Mouse (Mus musculus) heart, embryonic 11.5 days (tissue): ENCODE data around the gene Gmpr. TPM values are rescaled to one million over a fixed set of nuclear protein-coding genes. Genes with fewer than 3 reads are reported as not detected.
A peak's percentile ranks its signal among the peaks of the same experiment; 100 is the strongest.

Experiments
- ATAC-seq: fragments of 200-750 bp; cut with Nextera tagmentation; replicated peaks from 2 replicates; pipeline ENCODE4 v1.8.0; 2017; ENCODE audit warnings: moderate library complexity; ENCODE audit not compliant: insufficient number of reproducible peaks, low FRiP score, low TSS enrichment
- H3K27ac ChIP-seq: fragments of 300-500 bp; sonication (generic); 2 replicates; pipeline ENCODE4 v1.5.1; 2014; ENCODE audit warnings: mild to moderate bottlenecking, low read depth, low read length
- H3K27me3 ChIP-seq: fragments of 300-500 bp; sonication (generic); 2 replicates; pipeline ENCODE4 v1.6.1; 2014; ENCODE audit warnings: mild to moderate bottlenecking, low read length, mixed read lengths; ENCODE audit not compliant: control insufficient read depth, insufficient read depth
- H3K36me3 ChIP-seq: fragments of 300-500 bp; sonication (generic); 2 replicates; pipeline ENCODE4 v1.6.1; 2014; ENCODE audit warnings: mild to moderate bottlenecking, low read length, moderate library complexity, mixed read lengths; ENCODE audit not compliant: control insufficient read depth, insufficient read depth
- H3K4me1 ChIP-seq: fragments of 300-500 bp; sonication (generic); 2 replicates; pipeline ENCODE4 v1.6.1; 2014; ENCODE audit warnings: low read length; ENCODE audit not compliant: control insufficient read depth, insufficient read depth
- H3K4me2 ChIP-seq: fragments of 300-500 bp; sonication (generic); 2 replicates; pipeline ENCODE4 v1.6.1; 2014; ENCODE audit warnings: mild to moderate bottlenecking, moderate library complexity
- H3K4me3 ChIP-seq: fragments of 300-500 bp; sonication (generic); 2 replicates; pipeline ENCODE4 v1.5.1; 2014; ENCODE audit warnings: low read depth, low read length
- H3K9ac ChIP-seq: fragments of 300-500 bp; sonication (generic); 2 replicates; pipeline ENCODE4 v1.6.1; 2014; ENCODE audit warnings: mild to moderate bottlenecking, low read depth, low read length, moderate library complexity
- H3K9me3 ChIP-seq: fragments of 300-500 bp; sonication (generic); replicated peaks from 2 replicates; pipeline ENCODE4 v1.6.1; 2016; ENCODE audit warnings: low read length; ENCODE audit not compliant: control insufficient read depth
- WGBS: fragments of 180-500 bp; shearing (Covaris S2); extraction: QIAGEN DNeasy Blood & Tissue Kit; methylation state at CpG from one replicate; pipeline ENCODE4 v1.1.7; 2014; ENCODE audit not compliant: insufficient replicate concordance; 5-methylcytosine and 5-hydroxymethylcytosine counted together
- polyA plus RNA-seq: library from polyadenylated mRNA; unstranded; fragments of >200 nt; fragmentation: Nextera tagmentation; extraction: Ambion mirVana; gene quantifications from 2 replicates; pipeline ENCODE4 v1.2.1, GENCODE M21; 2014

The Gmpr gene
- polyA plus RNA-seq, 1 experiment from 2014 or later: 176 TPM

- no peaks in the 10 kb centered on the region; the same call in 1 of the 2 replicates for H3K36me3 ChIP-seq
- H3K4me3 ChIP-seq: no peak overlapping the region
- peaks cover 50% of the 10 kb centered on the region for H3K4me1 ChIP-seq
- H3K4me2 ChIP-seq: no peak overlapping the region
- peak overlapping the region; percentile 98 for H3K27ac ChIP-seq
- no peaks in the 10 kb centered on the region for H3K27me3 ChIP-seq
- WGBS: 74% methylated on average over 7 of the region's 7 CpGs
- H3K9ac ChIP-seq: peak overlapping the region; percentile 58; the same call in 1 of the 2 replicates
- H3K9me3 ChIP-seq: no peaks in the 10 kb centered on the region
- no peak for ATAC-seq
Observed at GRCm38 (mm10) chr13:45526230-45526629, 19.0 kb downstream of the Gmpr start.

GRCm38 (mm10) chr13:45527232-45527964 lies 20.2 kb downstream of the Gmpr start:
- 39% methylated on average over 11 of the region's 11 CpGs for WGBS
- H3K4me2 ChIP-seq: no peak overlapping the region
- H3K4me3 ChIP-seq: no peak overlapping the region
- H3K4me1 ChIP-seq: peaks cover 56% of the 10 kb centered on the region
- no peaks in the 10 kb centered on the region for H3K27me3 ChIP-seq
- peak overlapping the region; percentile 98 for H3K27ac ChIP-seq
- peak; percentile 76 for ATAC-seq
- 0 out of 2 replicates have a peak, but pooled peaks cover 2% of the 10 kb centered on the region for H3K36me3 ChIP-seq
- no peaks in the 10 kb centered on the region for H3K9me3 ChIP-seq
- H3K9ac ChIP-seq: no peak overlapping the region

GRCm38 (mm10) chr13:45528787-45529186 lies 21.5 kb downstream of the Gmpr start:
- Histone ChIP-seq H3K9me3 (no peaks in the 10 kb centered on the region), H3K4me3 (no peak overlapping the region), H3K9ac (no peak overlapping the region), H3K4me2 (no peak overlapping the region), H3K27me3 (no peaks in the 10 kb centered on the region), H3K4me1 (peaks cover 56% of the 10 kb centered on the region), H3K36me3 (peaks cover 2% of the 10 kb centered on the region; the same call in 1 of the 2 replicates), H3K27ac (peak overlapping the region; percentile 98)
- 63% methylated on average over 4 of the region's 4 CpGs for WGBS
- ATAC-seq: no peak

- Histone ChIP-seq H3K4me1 (peaks cover 62% of the 10 kb centered on the region), H3K36me3 (peaks cover 5% of the 10 kb centered on the region; the same call in 1 of the 2 replicates), H3K9me3 (no peaks in the 10 kb centered on the region), H3K4me2 (peak overlapping the region; percentile 47), H3K9ac (peak overlapping the region; percentile 63), H3K27me3 (no peaks in the 10 kb centered on the region), H3K27ac (peak overlapping the region; percentile 98), H3K4me3 (no peak overlapping the region)
- 15% methylated on average over 6 of the region's 6 CpGs for WGBS
- peak; percentile 60; the same call in 1 of the 2 replicates for ATAC-seq
Observed at GRCm38 (mm10) chr13:45530754-45531153, 23.5 kb downstream of the Gmpr start.

GRCm38 (mm10) chr13:45535731-45536453 lies 28.6 kb downstream of the Gmpr start:
- Histone ChIP-seq H3K36me3 (peaks cover 10% of the 10 kb centered on the region), H3K4me3 (no peak overlapping the region), H3K4me1 (peaks cover 49% of the 10 kb centered on the region), H3K4me2 (no peak overlapping the region), H3K27ac (peak overlapping the region; percentile 88; the same call in 1 of the 2 replicates), H3K27me3 (no peaks in the 10 kb centered on the region), H3K9me3 (no peaks in the 10 kb centered on the region; the same call in 1 of the 2 replicates), H3K9ac (no peak overlapping the region)
- ATAC-seq: no peak
- 80% methylated on average over 9 of the region's 9 CpGs for WGBS

- WGBS: 30% methylated on average over 9 of the region's 9 CpGs
- no peak for ATAC-seq
- no peak overlapping the region for H3K9ac ChIP-seq
- peak overlapping the region; percentile 88 for H3K27ac ChIP-seq
- H3K27me3 ChIP-seq: no peaks in the 10 kb centered on the region
- H3K4me1 ChIP-seq: peaks cover 39% of the 10 kb centered on the region
- no peak overlapping the region for H3K4me3 ChIP-seq
- H3K36me3 ChIP-seq: peaks cover 9% of the 10 kb centered on the region
- no peaks in the 10 kb centered on the region; the same call in 1 of the 2 replicates for H3K9me3 ChIP-seq
- no peak overlapping the region for H3K4me2 ChIP-seq
Observed at GRCm38 (mm10) chr13:45537110-45537509, 29.9 kb downstream of the Gmpr start.

- Histone ChIP-seq H3K4me1 (peaks cover 39% of the 10 kb centered on the region), H3K4me3 (no peak overlapping the region), H3K9me3 (no peaks in the 10 kb centered on the region; the same call in 1 of the 2 replicates), H3K4me2 (no peak overlapping the region; the same call in 1 of the 2 replicates), H3K27ac (peak overlapping the region; percentile 86), H3K27me3 (no peaks in the 10 kb centered on the region), H3K9ac (peak overlapping the region; percentile 57; the same call in 1 of the 2 replicates), H3K36me3 (peaks cover 11% of the 10 kb centered on the region)
- WGBS: 54% methylated on average over 9 of the region's 9 CpGs
- ATAC-seq: no peak
Observed at GRCm38 (mm10) chr13:45538091-45538490, 30.8 kb downstream of the Gmpr start.

- ATAC-seq: peak; percentile 62
- Histone ChIP-seq H3K4me3 (peak overlapping the region; percentile 36), H3K9me3 (no peaks in the 10 kb centered on the region; the same call in 1 of the 2 replicates), H3K9ac (peak overlapping the region; percentile 57; the same call in 1 of the 2 replicates), H3K4me1 (peaks cover 39% of the 10 kb centered on the region), H3K27ac (peak overlapping the region; percentile 86), H3K4me2 (peak overlapping the region; percentile 75), H3K27me3 (no peaks in the 10 kb centered on the region), H3K36me3 (peaks cover 13% of the 10 kb centered on the region)
- 18% methylated on average over 10 of the region's 10 CpGs for WGBS
Observed at GRCm38 (mm10) chr13:45538532-45539204, 31.4 kb downstream of the Gmpr start.
